15 mouse cellular contexts compared by ENCODE assay signal in genomic region chr17:13740796-13741195, GRCm38 (mm10). TPM values are rescaled to one million over a fixed set of nuclear protein-coding genes. Genes with fewer than 3 reads are reported as not detected.
DNase-seq lines count a peak whose midpoint lies in the region; ATAC-seq and TF ChIP-seq lines count a peak whose summit lies in the region.
"Had no signal": no experiment of that assay in that cellular context is flagged by ENCODE, and none has a peak within 500 bp of the region (broad histone marks: within the 10 kb centered on the region; RNA-seq: fewer than 3 reads in every experiment).

No protein-coding gene starts in this region.

- no peak overlapping the region for H3K4me2 ChIP-seq in heart, embryonic 15.5 days
- no peak overlapping the region for H3K4me2 ChIP-seq in heart, postnatal 0 days (ENCODE audit: low read depth, low read length)
- H3K4me2 ChIP-seq: hindbrain, embryonic 15.5 days had no signal

- H3K9me3 ChIP-seq in heart, embryonic 15.5 days (replicated peaks) = no peaks in the 10 kb centered on the region
- H3K9me3 ChIP-seq in heart, postnatal 0 days (replicated peaks; ENCODE audit: control insufficient read depth, low read length) = no peaks in the 10 kb centered on the region
- H3K9me3 ChIP-seq: hindbrain, embryonic 15.5 days had no signal

- no peak for TF ChIP-seq POLR2A in thymus, adult 2 months (IDR thresholded peaks at IDR 0.05; ENCODE audit: control insufficient read depth, extremely low read depth, insufficient read depth, low read length, poor library complexity)

- intact Hi-C loops in heart, postnatal 10 days (cut with DNase I) = loop anchor here (5.0 kb wide), 1 partner anchor 58 kb away; no protein-coding TSS in a partner anchor

- no peak for TF ChIP-seq CTCF in heart, postnatal 0 days (IDR thresholded peaks at IDR 0.05; ENCODE audit: low read depth)
- no peak for TF ChIP-seq CTCF in thymus, adult 2 months (IDR thresholded peaks at IDR 0.05; ENCODE audit: borderline replicate concordance, control insufficient read depth, extremely low read depth, insufficient read depth, low read length, poor library complexity)

- WGBS in heart, embryonic 15.5 days = 40% methylated on average over 2 of the region's 2 CpGs
- WGBS in heart, postnatal 0 days = 39% methylated on average over 2 of the region's 2 CpGs
- WGBS in thymus, adult 2 months = 60% methylated on average over 2 of the region's 2 CpGs

- H3K4me3 ChIP-seq in heart, embryonic 15.5 days = no peak overlapping the region
- no peak overlapping the region for H3K4me3 ChIP-seq in heart, postnatal 0 days (ENCODE audit: low read depth, low read length)
- no peak overlapping the region for H3K4me3 ChIP-seq in thymus, adult 2 months (ENCODE audit: control insufficient read depth, insufficient read depth, low read length)
- H3K4me3 ChIP-seq: hindbrain, embryonic 15.5 days had no signal

- TF ChIP-seq EP300 in heart, postnatal 0 days (IDR thresholded peaks at IDR 0.05; ENCODE audit: low read depth) = 0 out of 2 replicates have a peak, but pooled peaks have one; percentile 29

- peaks cover 66% of the 10 kb centered on the region for H3K4me1 ChIP-seq in heart, embryonic 15.5 days (replicated peaks)
- peaks cover 27% of the 10 kb centered on the region for H3K4me1 ChIP-seq in heart, postnatal 0 days (ENCODE audit: control insufficient read depth, insufficient read depth)
- H3K4me1 ChIP-seq in thymus, adult 2 months (replicated peaks; ENCODE audit: control insufficient read depth, insufficient read depth, low read length) = peaks cover 5% of the 10 kb centered on the region; the same call in 1 of the 2 replicates

- DNase-seq in heart, postnatal 10 days = no peak
- peak; percentile 2 for DNase-seq in ovary, postnatal 36 days (ENCODE audit: low spot score)
- no peak for DNase-seq in ovary, adult 18-20 months (ENCODE audit: low spot score)
- DNase-seq in heart, postnatal 0 days (ENCODE audit: low spot score) = no peak
- DNase-seq in thymus, adult 2 months = no peak
- DNase-seq in spleen, postnatal 10 days (ENCODE audit: low spot score in 2 of 2) = no peak
- DNase-seq: cerebellum, adult 18-20 months; embryo, embryonic 11 days; gastrocnemius, postnatal 14 days; lung, postnatal 4 days; right cerebral cortex, postnatal 4 days had no signal

- H3K27ac ChIP-seq in heart, embryonic 15.5 days = peak overlapping the region; percentile 10
- H3K27ac ChIP-seq in heart, postnatal 0 days (ENCODE audit: low read depth) = peak overlapping the region; percentile 56
- no peak overlapping the region for H3K27ac ChIP-seq in thymus, adult 2 months (ENCODE audit: control insufficient read depth, insufficient read depth, low read length)
- H3K27ac ChIP-seq: hindbrain, embryonic 15.5 days had no signal

- no peaks in the 10 kb centered on the region for H3K27me3 ChIP-seq in heart, embryonic 15.5 days
- H3K27me3 ChIP-seq in heart, postnatal 0 days (ENCODE audit: control insufficient read depth, insufficient read depth, low read length) = no peaks in the 10 kb centered on the region
- no peaks in the 10 kb centered on the region for H3K27me3 ChIP-seq in thymus, adult 2 months (ENCODE audit: control insufficient read depth, insufficient read depth, low read length)
- H3K27me3 ChIP-seq: hindbrain, embryonic 15.5 days had no signal

- ATAC-seq in heart, embryonic 15.5 days (replicated peaks; ENCODE audit: insufficient number of reproducible peaks, insufficient read depth, low FRiP score, low read depth) = no peak; the same call in 1 of the 2 replicates
- ATAC-seq in heart, postnatal 0 days (ENCODE audit: insufficient read depth, low read depth) = no peak
- ATAC-seq: activated CD4-positive, CD25-positive, alpha-beta regulatory T cell, adult 4 months; midbrain, embryonic 16.5 days had no signal

- H3K9ac ChIP-seq in heart, embryonic 15.5 days = no peak overlapping the region
- H3K9ac ChIP-seq in heart, postnatal 0 days (replicated peaks; ENCODE audit: low read depth, low read length) = no peak overlapping the region
- H3K9ac ChIP-seq: hindbrain, embryonic 15.5 days had no signal

- H3K36me3 ChIP-seq in heart, embryonic 15.5 days = no peaks in the 10 kb centered on the region
- no peaks in the 10 kb centered on the region for H3K36me3 ChIP-seq in heart, postnatal 0 days (replicated peaks; ENCODE audit: control insufficient read depth, insufficient read depth, low read length)
- no peaks in the 10 kb centered on the region for H3K36me3 ChIP-seq in thymus, adult 2 months (ENCODE audit: control insufficient read depth, insufficient read depth, low read length)
- H3K36me3 ChIP-seq: hindbrain, embryonic 15.5 days had no signal

RNA-seq across cellular contexts. Expression of gene Afdn, which starts 19.5 kb away (rescaled TPM):
- polyA plus RNA-seq in heart, embryonic 15.5 days (2015; fragmentation: Nextera tagmentation; extraction: Ambion mirVana) = 54.1 and 68.7 TPM in 2 replicates
- 100 to 1,000 TPM; 112 to 150 TPM for total RNA-seq in heart, postnatal 10 days (2021)
- total RNA-seq in heart, postnatal 0 days (2014; rRNA removed; ENCODE audit: low replicate concordance) = 38.0 and 41.9 TPM in 2 replicates
- polyA plus RNA-seq in heart, postnatal 0 days (2015; fragmentation: Nextera tagmentation; extraction: Ambion mirVana) = 49.4 and 52.8 TPM in 2 replicates
- polyA plus RNA-seq in thymus, adult 2 months (2012; rRNA removed) = 7.7 and 11.6 TPM in 2 replicates

RNA-seq across cellular contexts. Expression of gene Tcte2, which starts 20.8 kb away (rescaled TPM):
- polyA plus RNA-seq in heart, embryonic 15.5 days (2015; fragmentation: Nextera tagmentation; extraction: Ambion mirVana) = 3.7 and 4.2 TPM in 2 replicates
- total RNA-seq in heart, postnatal 10 days (2021) = 1 to 10 TPM; 4.0 to 4.2 TPM
- total RNA-seq in heart, postnatal 0 days (2014; rRNA removed; ENCODE audit: low replicate concordance) = 0.58 and 0.92 TPM in 2 replicates
- 4.3 and 4.5 TPM in 2 replicates for polyA plus RNA-seq in heart, postnatal 0 days (2015; fragmentation: Nextera tagmentation; extraction: Ambion mirVana)
- 0.61 and 0.71 TPM in 2 replicates for polyA plus RNA-seq in thymus, adult 2 months (2012; rRNA removed)
- polyA plus RNA-seq: activated CD4-positive, CD25-positive, alpha-beta regulatory T cell, adult 4 months had no signal
